Mouse (Mus musculus) ES-Bruce4 (cell line): Measurements from ENCODE around the gene Acaca. TPM values are rescaled to one million over a fixed set of nuclear protein-coding genes. Genes with fewer than 3 reads are reported as not detected.

Source experiments
- H3K27ac ChIP-seq: 2 replicates; pipeline ENCODE4 v1.5.1; 2012; ENCODE audit warnings: low read length, inconsistent platforms; ENCODE audit not compliant: insufficient read depth
- H3K27me3 ChIP-seq: 2 replicates; pipeline ENCODE4 v1.6.1; 2012; ENCODE audit warnings: mild to moderate bottlenecking, low read length, inconsistent platforms; ENCODE audit not compliant: control insufficient read depth, poor library complexity, insufficient read depth, severe bottlenecking
- H3K36me3 ChIP-seq: 2 replicates; pipeline ENCODE4 v1.6.1; 2012; ENCODE audit warnings: inconsistent platforms, mild to moderate bottlenecking, low read length, moderate library complexity; ENCODE audit not compliant: control insufficient read depth, poor library complexity, insufficient read depth, severe bottlenecking
- H3K4me1 ChIP-seq: one replicate; pipeline ENCODE4 v1.8.1; 2011; ENCODE audit warnings: low read length; ENCODE audit not compliant: control insufficient read depth, insufficient read depth
- H3K4me3 ChIP-seq: 2 replicates; pipeline ENCODE4 v1.5.1; 2011; ENCODE audit warnings: low read depth, mild to moderate bottlenecking, low read length
- H3K9ac ChIP-seq: 2 replicates; pipeline ENCODE4 v1.6.1; 2012; ENCODE audit warnings: low read depth, mild to moderate bottlenecking, inconsistent platforms; ENCODE audit not compliant: poor library complexity, severe bottlenecking
- H3K9me3 ChIP-seq: replicated peaks from 2 replicates; pipeline ENCODE4 v1.6.1; 2012; ENCODE audit warnings: mild to moderate bottlenecking, low read length, inconsistent platforms; ENCODE audit not compliant: control insufficient read depth, poor library complexity, insufficient read depth, severe bottlenecking
- CTCF ChIP-seq: IDR thresholded peaks from one replicate; pipeline ENCODE4 v1.8.1; 2011; ENCODE audit warnings: low read depth, low read length
- EP300 ChIP-seq: IDR thresholded peaks from 2 replicates; pipeline ENCODE4 v1.6.1; 2011; ENCODE audit warnings: low read depth, low read length; ENCODE audit not compliant: insufficient read depth
- POLR2A ChIP-seq: IDR thresholded peaks from one replicate; pipeline ENCODE4 v1.8.1; 2011; ENCODE audit warnings: low read length; ENCODE audit not compliant: insufficient read depth
- polyA plus RNA-seq: library from polyadenylated mRNA; stranded (reverse); fragments of >200 nt; gene quantifications from 2 replicates; pipeline ENCODE4 v1.2.4, GENCODE M21; 2011; ENCODE audit warnings: low read depth; ENCODE audit not compliant: missing spikeins, insufficient read depth, insufficient read length

The Acaca gene
- polyA plus RNA-seq: 49.5 and 50.3 TPM in 2 replicates

DNA sequence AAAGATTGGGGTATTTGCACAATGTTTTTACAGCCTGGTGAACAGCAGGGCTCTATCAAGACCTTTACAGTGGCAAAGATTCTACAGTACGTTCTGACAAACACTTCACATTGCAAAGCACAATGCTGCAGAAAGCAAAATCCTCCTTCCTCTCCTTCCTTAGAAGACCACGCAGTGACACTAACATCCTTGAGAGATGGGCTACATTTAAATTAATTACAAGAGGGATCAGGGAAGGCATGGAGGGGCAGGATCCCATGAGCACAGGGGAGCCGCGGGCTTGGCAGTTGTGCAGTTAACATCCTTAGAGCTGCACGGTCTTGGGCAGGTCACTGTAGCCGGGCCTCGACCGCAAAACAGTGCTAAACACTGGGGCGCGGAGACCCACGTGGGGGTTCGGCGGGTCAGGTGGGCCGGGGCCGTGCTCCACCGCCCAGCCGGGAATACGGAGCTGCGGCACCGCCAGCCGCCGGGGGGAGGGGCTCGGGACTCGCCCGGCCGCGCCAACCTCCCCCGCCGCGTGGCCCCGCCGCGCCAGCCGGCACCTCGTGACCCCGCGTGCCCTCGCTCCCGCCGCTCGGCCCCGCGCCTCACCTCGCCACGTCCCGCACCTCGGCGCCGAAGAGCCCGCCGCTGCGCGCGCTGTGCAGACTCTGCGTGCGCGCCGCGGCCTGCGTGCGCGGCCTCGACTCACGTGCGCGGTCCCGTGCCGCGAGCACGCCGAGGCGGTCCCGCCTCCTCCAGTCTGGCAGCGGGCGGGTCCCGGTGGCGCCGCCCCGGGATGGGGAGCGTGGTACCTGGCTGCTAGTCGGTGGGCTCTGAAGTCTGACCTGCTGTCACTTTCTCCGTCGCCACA is at the start of gene Acaca, which contains the start of gene Tada2a:
Gene Acaca (plus strand): TSS at position 730 of the 856 bp plus-strand sequence.
Gene Tada2a (minus strand): TSS at position 658 of the 856 bp plus-strand sequence.
- Histone ChIP-seq H3K4me1 (no peaks in the 10 kb centered on the region), H3K27ac (peak within 1 kb of the TSS; percentile 45; the same call in 1 of the 2 replicates), H3K27me3 (no peaks in the 10 kb centered on the region), H3K9me3 (no peaks in the 10 kb centered on the region), H3K36me3 (peaks cover 30% of the 10 kb centered on the region), H3K9ac (peak within 1 kb of the TSS; percentile 87), H3K4me3 (peak within 1 kb of the TSS; percentile 80)
- TF ChIP-seq EP300 (no peak), POLR2A (peak; percentile 73)

DNA sequence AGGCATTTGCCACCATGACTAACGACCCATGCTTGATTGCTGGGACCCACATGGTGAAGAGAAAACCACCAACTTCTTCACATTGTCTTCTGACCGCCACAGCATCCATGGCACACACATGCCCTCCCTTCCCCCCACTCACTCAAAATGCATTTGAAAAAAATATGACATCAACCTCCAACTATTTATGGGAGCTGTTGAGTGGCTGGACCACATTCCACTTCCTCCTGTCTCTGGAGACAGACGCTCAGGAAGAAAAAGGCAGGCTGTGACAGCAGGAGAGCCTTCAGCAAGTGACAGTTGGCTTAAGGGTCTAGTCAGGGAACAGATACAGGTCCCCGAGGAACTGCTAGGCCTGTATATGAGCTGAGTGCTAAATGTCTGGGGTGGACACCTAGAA is 49.6 kb upstream of the Acaca start:
- H3K4me3 ChIP-seq: no peak overlapping the region
- no peaks in the 10 kb centered on the region for H3K4me1 ChIP-seq
- H3K9ac ChIP-seq: no peak overlapping the region
- H3K27ac ChIP-seq: no peak overlapping the region
- H3K27me3 ChIP-seq: no peaks in the 10 kb centered on the region
- no peak for TF ChIP-seq CTCF
- no peak for TF ChIP-seq POLR2A
- TF ChIP-seq EP300: no peak
- peaks cover 44% of the 10 kb centered on the region for H3K36me3 ChIP-seq
- H3K9me3 ChIP-seq: no peaks in the 10 kb centered on the region

DNA sequence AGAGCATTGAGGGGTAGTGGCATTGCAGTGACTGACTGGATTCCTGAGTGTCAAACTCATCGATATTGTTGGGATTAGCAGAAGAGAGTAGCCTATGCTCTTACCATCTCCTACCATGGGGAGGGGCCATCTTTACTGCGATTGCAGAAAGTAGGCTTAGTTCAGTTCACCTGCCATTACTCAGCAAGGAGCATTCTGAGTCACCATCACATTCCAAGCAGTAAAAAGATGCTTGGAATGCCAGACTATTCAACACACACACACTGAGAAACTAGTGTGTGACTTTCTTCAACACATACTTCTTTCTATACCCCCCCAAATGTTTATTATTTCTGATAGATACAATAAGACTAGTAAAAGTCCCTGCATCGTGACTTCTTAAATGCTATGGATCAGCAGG is 49.1 kb upstream of the Acaca start:
- H3K36me3 ChIP-seq: peaks cover 45% of the 10 kb centered on the region
- no peaks in the 10 kb centered on the region for H3K9me3 ChIP-seq
- no peaks in the 10 kb centered on the region for H3K4me1 ChIP-seq
- no peak overlapping the region; the same call in 1 of the 2 replicates for H3K27ac ChIP-seq
- no peak for TF ChIP-seq CTCF
- no peak for TF ChIP-seq POLR2A
- no peak for TF ChIP-seq EP300
- H3K27me3 ChIP-seq: no peaks in the 10 kb centered on the region
- no peak overlapping the region for H3K4me3 ChIP-seq
- H3K9ac ChIP-seq: no peak overlapping the region

DNA sequence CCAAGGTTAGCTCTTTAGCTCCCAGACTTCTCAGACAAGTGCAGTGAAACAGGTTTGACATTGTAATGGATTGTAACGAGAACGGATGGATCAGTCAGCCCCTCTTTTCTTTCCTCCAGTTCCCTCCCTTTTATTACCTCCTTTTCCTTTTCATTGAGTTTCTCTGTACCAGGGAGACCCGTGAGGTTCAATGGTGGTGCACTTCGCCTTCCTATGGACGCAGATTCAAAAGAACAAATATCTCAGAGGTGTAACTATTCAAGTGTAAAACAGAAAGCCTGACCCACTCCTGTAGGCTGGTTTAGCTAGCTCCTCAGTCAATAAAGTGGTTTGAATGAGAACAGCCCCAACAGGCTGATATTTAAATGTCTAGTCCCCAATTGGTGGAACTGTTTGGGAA is 47.6 kb upstream of the Acaca start:
- Histone ChIP-seq H3K4me1 (no peaks in the 10 kb centered on the region), H3K27me3 (no peaks in the 10 kb centered on the region), H3K36me3 (peaks cover 56% of the 10 kb centered on the region), H3K27ac (peak overlapping the region; percentile 86), H3K9me3 (no peaks in the 10 kb centered on the region), H3K9ac (no peak overlapping the region), H3K4me3 (no peak overlapping the region)
- TF ChIP-seq CTCF (no peak), POLR2A (no peak), EP300 (no peak)

DNA sequence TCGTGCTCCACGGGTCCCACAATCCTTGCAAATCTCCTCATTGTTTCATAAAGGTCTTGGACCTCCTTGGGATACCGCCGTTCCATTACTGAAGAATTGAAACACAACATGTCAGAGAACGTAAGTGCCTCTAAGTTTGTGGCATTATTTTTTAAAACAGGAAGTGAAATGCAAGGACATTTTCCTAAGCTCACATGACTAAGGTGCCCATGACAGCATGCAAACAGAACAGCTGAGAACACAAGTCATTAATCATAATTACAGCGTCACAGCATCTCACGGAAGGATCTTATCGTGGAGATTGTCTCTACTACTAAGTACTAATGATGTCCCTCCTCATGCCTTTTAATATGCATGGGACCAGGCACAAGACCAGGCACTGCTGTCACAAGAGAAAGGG is 38.9 kb upstream of the Acaca start:
- TF ChIP-seq EP300 (no peak), POLR2A (no peak), CTCF (no peak)
- H3K36me3 ChIP-seq: peaks cover 70% of the 10 kb centered on the region
- H3K27me3 ChIP-seq: no peaks in the 10 kb centered on the region
- H3K27ac ChIP-seq: no peak overlapping the region; the same call in 1 of the 2 replicates
- no peak overlapping the region for H3K4me3 ChIP-seq
- no peaks in the 10 kb centered on the region for H3K9me3 ChIP-seq
- H3K9ac ChIP-seq: no peak overlapping the region
- H3K4me1 ChIP-seq: peaks cover 2% of the 10 kb centered on the region

DNA sequence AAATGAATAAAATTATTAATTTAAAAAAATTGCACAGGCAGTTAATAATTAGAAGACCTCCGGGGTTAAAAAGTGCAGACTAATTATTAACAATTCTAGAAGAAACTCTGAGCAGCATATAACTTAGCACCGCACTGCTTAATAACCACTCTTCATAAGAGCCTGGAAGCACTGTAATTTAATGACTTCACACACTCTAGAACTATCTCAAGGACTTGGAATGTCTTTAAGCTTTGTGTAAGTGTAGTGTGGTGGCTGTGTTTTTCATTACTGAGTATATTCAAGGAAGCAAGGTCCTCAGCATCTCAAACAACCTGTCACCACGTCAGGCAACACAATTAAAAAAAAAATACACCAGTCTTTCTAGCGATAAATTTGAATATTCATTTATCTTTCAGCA is 34.4 kb upstream of the Acaca start:
- H3K27ac ChIP-seq: no peak overlapping the region
- no peaks in the 10 kb centered on the region for H3K27me3 ChIP-seq
- no peak overlapping the region for H3K9ac ChIP-seq
- peaks cover 71% of the 10 kb centered on the region for H3K36me3 ChIP-seq
- TF ChIP-seq POLR2A (no peak), CTCF (no peak), EP300 (no peak)
- H3K4me1 ChIP-seq: no peaks in the 10 kb centered on the region
- H3K9me3 ChIP-seq: no peaks in the 10 kb centered on the region
- H3K4me3 ChIP-seq: no peak overlapping the region
